ENCODE assay signal across 9 mouse cellular contexts in the genomic region with DNA sequence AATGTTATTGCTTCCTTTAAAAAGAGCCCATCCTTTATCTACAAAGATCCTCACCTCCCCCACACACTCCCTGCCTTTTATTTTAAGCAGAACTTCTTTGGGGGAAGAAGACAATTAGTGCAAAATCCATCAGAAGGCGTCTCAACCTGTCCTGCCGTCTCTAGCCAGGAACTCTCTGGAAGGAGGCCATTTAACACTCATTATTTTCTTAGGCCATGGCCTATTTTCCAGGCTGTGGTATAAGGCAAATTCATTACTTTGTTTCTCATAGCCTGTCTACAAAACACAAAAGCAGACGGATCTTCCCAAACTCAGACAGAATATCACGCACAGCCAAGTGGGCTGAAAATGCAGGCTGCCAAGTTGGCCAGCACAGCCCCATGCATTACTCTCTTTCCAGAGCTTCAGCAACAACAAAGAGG.
DNase-seq lines count a peak whose midpoint lies in the region; ATAC-seq lines count a peak whose summit lies in the region.
"Had no signal": no experiment of that assay in that cellular context is flagged by ENCODE, and none has a peak within 500 bp of the region (broad histone marks: within the 10 kb centered on the region; RNA-seq: fewer than 3 reads in every experiment).

No protein-coding gene starts in this region.

- H3K27me3 ChIP-seq in hindbrain, embryonic 16.5 days (replicated peaks; ENCODE audit: control insufficient read depth, insufficient read depth, low read length) = no peaks in the 10 kb centered on the region

- no peaks in the 10 kb centered on the region for H3K36me3 ChIP-seq in hindbrain, embryonic 16.5 days (ENCODE audit: control insufficient read depth, insufficient read depth, low read length)

- 67% methylated on average over 4 of the region's 4 CpGs for WGBS in hindbrain, embryonic 16.5 days

- peak overlapping the region; percentile 61 for H3K27ac ChIP-seq in hindbrain, embryonic 16.5 days (ENCODE audit: low read depth, low read length)

- ATAC-seq in hindbrain, embryonic 16.5 days = peak; percentile 44

- peaks cover 6% of the 10 kb centered on the region; the same call in 1 of the 2 replicates for H3K4me1 ChIP-seq in hindbrain, embryonic 16.5 days (ENCODE audit: control insufficient read depth, insufficient read depth, low read depth, low read length)

- H3K9me3 ChIP-seq in hindbrain, embryonic 16.5 days (ENCODE audit: control insufficient read depth, low read length) = no peaks in the 10 kb centered on the region

- DNase-seq in layer of hippocampus, postnatal 10 days (ENCODE audit: low spot score in 2 of 2) = peak; percentile 21 to 33
- no peak for DNase-seq in layer of hippocampus, adult 9-11 months
- DNase-seq in Muller cell, postnatal 12 days (ENCODE audit: inconsistent ontology term) = peak; percentile 68
- peak; percentile 7 for DNase-seq in cerebellum, adult 11-12 months
- no peak for DNase-seq in testis, postnatal 10 days (ENCODE audit: low spot score)
- no peak for DNase-seq in spleen, postnatal 36 days (ENCODE audit: low spot score in 2 of 2)
- DNase-seq: adrenal gland, postnatal 10 days; thymus, postnatal 36 days had no signal

- H3K4me3 ChIP-seq in hindbrain, embryonic 16.5 days (ENCODE audit: low read length) = no peak overlapping the region

- H3K4me2 ChIP-seq in hindbrain, embryonic 16.5 days (ENCODE audit: low read length) = no peak overlapping the region

- no peak overlapping the region for H3K9ac ChIP-seq in hindbrain, embryonic 16.5 days (ENCODE audit: low read depth, low read length)

Comparison
In these comparisons a context has a peak if more than half of its experiments do, and no peak if none do; other contexts are left out.
1. DNase-seq: peak in layer of hippocampus, postnatal 10 days (2 of 2), Muller cell, postnatal 12 days (single experiment) and cerebellum, adult 11-12 months (single experiment); none in layer of hippocampus, adult 9-11 months (single experiment), testis, postnatal 10 days (single experiment) and spleen, postnatal 36 days (0 of 2).